Mouse (Mus musculus) embryonic fibroblast, embryonic 13.5 days (primary cell): ENCODE data around the gene Slc7a11.

ENCODE experiments used
- CTCF ChIP-seq: IDR thresholded peaks from 2 replicates; pipeline ENCODE4 v1.5.1; 2011; ENCODE audit warnings: mild to moderate bottlenecking, control low read depth, low read length, moderate library complexity, borderline replicate concordance; ENCODE audit not compliant: insufficient read depth
- POLR2A ChIP-seq: IDR thresholded peaks from 2 replicates; pipeline ENCODE4 v1.6.1; 2011; ENCODE audit warnings: low read depth, mild to moderate bottlenecking, control low read depth, low read length, moderate library complexity

DNA sequence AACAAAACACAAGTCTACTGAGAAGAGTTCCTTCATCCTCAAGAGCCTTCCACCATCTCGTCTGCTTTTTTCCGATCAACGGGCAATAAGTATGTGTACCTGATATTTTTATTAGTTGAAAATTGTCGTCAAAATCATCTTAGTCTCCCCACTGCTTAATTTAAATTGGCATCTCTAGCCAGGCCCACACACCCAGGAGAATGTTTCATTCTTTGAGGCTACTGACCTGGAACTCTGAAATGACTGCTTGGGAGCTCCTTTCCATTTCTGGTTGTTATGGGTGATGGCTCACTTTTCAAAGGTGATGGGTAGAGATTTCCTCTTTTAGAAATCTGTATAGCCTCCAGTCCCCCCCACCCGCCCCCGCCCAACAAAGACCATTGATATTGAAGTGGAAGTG is 54.6 kb downstream of the Slc7a11 start:
- TF ChIP-seq POLR2A (no peak), CTCF (no peak)
